Mouse (Mus musculus): ENCODE measurements around the gene Nutm1.
A peak's percentile ranks its signal among the peaks of the same experiment; 100 is the strongest.

Nutm1 gene

DNA sequence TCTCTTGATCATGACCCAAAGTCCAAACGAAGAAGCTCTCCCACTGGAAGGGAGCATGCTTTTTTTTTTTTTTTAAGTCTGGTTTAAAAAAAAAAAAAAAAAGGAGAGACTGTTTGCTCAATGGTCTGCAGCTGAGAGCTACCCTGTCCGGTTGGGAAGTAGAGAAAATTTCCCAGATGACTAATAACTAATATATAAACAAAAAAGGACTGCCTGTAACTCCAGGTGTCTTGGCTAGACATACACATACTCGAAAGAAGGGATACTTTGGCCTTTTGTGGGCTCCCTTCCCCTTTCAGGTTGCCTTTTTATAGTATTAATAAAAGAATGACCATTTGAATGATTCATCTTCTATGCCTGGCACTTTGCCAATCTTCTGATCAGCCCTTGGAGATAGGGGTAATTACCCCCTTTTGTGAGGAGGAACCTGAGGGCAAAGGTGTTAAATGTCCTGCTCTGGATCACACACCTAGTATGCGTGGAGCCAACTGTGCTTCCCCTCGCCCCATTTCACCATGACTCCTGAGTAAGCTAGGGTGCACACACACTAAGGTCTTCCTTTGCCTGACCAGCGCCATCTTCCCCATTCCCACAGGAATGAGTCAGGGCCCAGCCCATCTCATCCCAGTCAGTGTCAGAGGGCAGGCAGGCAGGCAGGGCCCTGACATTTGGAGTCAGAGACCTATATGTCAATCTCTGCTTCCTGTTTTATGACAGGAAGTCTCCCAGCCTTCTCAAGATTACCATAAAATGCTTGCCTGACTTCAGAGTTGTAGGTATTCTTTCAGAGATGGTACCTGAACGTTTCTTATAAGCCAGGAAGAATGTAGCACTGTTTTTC, 4.2 kb downstream of the Nutm1 start:
- DNase-seq = no peak

DNA sequence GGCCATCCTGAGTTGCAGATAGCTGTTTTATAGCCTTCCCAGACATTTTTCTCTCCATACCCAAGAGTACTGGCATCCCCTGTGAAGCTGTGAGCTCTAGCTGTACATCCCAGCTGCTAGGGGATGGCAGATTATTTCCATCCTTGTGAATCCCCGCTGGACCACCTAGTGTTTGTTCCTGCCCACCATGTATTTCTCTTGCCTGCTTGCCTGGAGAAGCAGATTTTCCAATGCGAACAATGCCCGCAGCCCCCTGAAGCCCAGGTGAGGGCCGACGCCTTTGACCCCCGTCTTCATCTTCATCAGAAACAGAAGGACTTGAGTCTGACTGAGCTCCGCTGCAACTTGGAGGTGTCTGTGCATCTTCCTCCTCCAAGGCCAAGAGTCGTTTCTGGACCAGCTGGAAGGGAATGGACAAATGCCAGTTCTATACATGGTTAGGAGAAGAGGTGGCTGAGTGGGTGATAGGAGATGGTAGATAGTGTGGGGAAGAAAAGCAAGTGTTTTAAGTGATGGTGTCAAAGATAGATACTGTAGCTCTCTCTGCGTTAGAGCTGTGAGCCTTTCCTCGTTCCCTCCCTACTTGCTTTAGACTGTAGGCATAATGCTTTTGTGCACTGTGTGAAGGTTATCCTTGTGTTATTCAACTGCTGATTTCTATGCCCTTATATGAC, 9.2 kb downstream of the Nutm1 start:
- DNase-seq = no peak

DNA sequence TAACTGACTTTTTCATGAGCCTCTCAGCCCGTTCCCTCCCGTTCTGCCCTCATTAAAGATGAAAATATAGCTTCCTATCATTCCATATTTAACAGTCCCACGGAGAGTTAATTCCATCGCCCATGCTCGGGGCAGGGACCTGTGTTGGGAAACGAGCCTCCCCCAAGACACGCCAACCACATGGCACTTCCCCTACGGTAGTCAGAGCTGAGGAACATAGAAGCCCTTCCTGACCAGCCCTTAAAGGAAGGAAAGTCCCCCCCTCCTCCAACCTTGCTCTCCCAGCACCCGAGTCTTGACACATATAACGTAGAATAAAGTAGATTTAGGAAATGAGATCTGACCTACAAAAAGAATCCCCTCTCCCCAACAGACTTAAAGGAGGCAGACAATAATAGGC, 11.8 kb downstream of the Nutm1 start:
- no peak for DNase-seq

DNA sequence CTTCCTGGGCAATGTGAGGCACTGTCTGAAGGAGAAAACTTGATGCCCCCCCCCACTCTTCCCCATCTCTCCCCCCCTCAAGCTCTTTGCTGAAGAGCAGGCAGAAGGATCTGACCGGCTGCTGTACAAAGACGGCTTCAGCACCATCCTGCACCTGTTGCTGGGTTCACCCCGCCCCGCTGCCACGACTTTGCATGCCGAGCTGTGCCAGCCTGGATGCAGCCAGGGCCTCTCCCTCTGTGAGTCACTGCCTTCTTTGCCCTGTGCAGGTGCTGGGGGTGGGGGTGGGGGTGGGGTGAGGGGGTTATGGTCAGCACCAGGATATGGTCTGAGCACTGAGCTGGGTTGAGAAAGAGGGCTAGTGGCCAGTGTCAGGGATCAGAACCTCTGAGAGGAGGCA, 12.9 kb downstream of the Nutm1 start:
- DNase-seq = no peak

DNA sequence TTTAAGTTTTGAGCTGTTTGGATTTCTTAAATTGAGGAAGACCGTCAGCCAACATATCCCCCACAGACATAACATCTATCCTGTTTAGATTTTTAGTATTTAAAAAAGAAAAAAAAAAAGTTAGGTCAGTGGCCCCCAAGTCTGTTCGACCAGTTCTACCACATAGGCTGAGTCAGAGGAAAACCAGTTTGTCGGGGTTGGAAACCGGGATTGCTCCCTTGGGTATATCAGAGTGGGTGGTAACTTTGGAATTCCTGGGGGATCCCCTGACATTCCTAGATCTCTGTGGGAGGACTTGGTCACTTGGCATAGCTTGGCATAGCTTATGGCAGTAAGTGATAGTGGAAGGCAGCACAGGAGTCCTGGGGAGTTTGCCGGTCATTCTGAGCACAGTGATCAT, 13.8 kb downstream of the Nutm1 start:
- no peak for DNase-seq

DNA sequence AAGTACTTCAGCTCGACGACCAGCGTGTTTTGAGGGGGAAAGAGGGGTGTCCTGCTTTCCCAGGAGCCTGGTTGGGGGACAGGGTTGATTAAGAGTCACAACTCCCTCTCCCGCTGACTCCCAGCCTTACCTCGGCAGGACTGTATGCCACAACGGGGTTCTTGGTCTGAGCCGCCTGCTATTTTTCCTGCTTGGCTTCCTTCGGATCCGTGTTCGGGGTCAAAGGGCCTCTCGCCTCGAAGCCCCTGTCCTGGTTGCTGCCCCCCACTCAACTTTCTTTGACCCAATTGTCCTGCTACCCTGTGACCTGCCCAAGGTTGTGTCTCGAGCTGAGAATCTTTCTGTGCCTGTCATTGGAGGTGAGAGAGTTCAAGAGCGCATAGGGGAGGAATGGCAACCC, 17.3 kb downstream of the Nutm1 start:
- DNase-seq = no peak

DNA sequence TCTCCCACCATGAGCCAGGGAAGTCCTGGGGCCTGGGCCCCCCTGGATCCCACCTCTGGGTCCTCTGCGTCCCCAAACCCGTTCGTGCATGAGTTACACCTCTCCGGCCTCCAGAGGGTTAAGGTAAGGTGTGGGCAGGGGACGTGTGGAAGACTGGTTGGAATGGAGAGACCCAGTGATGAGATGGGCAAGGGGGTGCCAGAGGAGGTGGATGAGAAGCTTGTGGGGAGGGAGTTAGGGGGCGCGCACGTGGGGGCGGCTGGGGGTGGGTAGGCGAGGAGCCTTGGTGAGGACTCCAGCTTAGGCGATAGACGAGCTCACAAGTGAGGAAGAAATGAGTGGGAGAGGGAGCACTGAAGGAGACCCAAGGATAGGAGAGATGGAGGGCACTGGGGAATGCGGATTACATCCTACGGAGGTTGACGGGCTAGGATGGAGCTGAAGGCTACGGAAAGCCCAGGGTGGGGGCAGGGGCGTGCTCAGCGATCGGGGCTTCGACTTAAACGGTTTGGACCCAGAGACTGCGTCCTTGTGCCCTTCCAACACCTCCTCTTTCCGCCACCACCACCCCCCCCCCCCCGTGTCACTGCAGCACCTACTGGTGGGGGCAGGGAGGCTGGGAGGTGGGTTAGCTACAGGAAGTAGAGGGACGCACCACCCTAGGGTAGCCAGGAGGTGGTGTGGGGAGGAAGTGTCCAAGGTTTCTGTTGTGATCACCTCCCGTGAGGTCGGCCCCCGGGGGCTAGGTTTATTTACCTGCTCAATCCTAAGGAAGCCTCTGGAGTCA, 19.0 kb downstream of the Nutm1 start:
- DNase-seq = no peak

DNA sequence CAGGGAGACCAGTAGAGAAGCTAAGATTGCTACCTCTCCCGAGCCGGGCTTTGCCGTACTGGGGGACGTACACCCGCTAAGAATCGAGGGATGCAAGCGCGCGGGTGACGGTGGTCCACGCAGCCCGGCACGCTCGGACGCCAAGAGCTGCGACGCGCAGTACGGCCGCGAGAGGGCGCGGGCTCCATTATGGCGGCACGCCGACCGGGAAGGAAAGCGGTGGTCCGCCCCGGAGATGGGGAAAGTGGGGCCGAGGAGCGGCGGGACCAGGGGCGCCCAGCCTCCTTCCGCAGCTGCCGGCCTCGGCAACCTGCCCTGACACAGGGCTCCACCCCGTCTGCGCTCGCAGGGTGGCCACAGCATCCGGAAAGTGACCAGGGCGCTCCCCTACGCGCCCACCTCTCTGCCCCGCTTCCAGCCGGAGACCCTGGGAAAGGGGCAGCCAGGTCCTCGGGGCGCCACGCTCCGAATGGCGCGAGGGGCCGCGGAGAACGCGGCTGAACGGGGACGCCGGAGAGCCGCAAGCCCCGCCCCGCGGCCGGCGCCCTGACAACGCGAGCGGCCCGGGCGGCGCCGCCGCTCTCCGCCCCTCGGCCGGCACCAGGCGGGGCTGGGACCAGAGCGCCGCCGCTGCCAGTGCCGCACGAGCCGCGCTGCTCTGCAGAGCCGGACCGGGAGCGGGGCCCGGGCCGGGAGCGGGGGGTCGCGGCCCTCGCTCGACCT, 19.7 kb downstream of the Nutm1 start, which contains the start of gene Lpcat4:
Gene Lpcat4, plus strand, starts transcription at position 257 of the 723 bp plus-strand sequence.
- peak; percentile 80 for DNase-seq

DNA sequence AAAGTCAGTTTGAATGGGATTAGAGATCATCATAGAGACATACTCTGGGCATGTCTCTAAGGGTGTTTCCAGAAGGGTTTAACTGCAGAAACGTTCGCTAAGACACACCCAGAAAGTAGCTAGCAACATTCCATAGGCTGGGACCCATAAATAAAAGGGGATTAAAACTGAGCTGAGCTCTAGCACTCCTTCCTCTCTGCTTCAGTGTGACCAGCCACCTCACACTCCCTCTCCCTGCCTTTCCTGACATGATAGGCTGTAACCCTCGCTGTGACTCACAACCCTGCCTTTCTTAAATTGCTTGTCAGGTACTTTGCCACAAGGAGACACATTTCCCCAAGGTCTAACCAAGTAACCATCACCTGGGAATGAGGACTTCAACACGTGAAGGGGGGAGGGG, 21.1 kb downstream of the Nutm1 start:
- no peak for DNase-seq

DNA sequence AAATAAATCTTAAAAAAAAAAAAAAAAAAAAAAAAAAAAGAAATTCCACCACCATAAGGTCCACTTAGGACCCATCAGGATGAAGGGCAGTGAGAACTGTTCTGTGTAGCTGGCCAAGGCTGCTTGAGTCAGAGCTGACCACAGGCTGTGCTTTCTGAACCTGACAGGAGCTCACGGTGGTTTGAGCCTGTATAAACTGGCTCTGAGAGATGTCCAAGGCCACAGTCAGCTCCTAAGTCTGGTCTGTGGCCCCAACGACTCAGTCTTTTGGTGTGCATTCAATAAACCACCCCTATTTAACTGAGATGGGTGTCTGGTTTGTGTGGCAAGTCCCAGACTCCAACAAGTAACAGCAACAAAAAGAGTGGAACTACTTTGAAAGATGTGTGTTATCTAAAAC, 22.5 kb downstream of the Nutm1 start:
- no peak for DNase-seq

DNA sequence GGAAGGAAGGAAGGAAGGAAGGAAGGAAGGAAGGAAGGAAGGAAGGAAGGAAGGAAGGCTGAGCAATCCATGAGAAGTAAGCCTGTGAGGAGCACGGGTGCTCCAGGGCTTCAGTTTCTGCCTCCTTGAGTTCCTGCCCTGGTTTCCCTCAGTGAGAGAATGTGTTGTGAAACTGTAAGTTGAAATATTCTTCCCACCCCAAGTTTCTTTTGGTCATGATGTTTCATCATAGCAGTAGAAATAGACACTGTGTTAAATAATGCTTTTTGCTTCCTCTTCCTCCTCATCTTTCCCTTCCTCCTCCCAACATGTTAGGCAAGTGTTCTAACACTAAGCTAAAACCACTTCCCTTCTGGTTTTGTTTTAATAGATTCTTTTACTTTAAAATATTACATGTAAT, 26.5 kb downstream of the Nutm1 start:
- DNase-seq = no peak

DNA sequence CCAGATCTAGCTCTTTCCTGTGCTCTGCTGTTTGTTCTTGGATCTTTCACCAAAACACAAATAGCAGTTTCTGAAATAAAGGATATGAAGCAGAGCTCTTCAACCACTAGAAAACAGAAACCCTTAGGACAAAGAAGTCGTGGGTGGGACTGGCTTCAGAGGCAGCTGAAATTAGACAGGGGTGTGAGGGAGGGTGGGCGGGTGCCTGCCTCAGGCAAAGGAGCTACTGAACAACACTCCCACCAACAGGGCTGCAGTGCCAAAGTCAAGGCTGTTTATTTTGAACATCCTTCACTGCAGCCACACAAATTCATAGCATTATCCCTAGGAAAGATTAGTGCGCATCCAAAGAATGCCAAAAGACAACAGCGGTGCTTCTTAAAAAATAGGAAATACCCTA, 34.7 kb downstream of the Nutm1 start:
- no peak for DNase-seq

DNA sequence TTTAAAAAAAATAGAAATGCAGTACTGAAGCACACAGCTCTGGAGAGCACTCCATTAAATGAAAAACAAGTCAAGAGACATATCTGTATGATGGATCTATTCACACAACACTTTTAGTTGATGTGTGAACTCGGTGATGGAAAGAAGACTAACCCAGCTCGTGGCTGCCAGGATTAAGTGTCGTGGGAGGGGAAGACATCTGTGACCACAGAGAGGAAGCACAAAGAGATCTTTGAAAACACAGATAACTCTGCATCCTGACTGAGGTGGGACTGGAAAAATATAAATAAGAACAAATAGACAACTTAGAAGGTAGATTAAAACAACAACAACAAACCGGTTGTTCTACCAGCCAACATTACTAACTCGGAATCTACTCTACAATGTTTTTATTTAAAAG, 36.5 kb downstream of the Nutm1 start:
- no peak for DNase-seq

DNA sequence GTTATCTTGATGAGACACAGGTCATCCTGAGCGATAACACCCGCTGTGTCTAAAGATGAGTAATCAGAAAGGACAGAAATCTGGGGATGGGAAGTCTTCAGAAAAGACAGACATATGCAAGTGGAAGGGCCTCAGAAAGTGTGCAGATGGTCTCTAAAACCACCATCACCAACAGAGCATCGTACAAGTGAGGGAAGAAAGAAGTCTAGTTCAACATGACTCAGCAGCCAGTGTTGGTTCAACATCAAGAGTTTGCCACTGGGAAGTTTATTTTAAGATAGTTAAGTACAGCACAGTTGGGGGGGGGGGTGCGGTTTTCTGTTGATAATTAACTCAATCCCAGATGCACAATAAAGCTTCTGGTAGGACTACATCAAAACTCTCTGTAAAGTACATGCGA, 38.2 kb downstream of the Nutm1 start:
- DNase-seq = no peak

DNA sequence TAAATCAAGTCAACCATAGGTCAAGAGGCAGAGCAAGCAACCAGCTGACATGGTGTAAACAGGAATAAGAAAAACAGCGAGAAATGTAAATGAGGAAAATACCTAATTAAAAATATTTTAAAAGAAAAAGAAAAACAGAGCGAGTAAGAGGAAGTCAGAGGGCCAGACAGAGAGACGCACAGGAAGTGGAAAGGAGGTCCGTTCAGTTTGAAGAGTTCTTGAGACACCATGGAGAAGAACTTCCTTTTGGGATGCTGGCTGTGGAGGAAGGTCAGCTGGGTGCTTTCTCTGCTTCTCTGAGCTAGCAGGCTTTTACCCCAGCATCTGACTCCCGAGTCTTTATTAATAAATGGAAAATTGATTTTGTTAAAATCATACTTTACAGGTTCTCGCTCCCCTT, 41.5 kb downstream of the Nutm1 start:
- DNase-seq = no peak

DNA sequence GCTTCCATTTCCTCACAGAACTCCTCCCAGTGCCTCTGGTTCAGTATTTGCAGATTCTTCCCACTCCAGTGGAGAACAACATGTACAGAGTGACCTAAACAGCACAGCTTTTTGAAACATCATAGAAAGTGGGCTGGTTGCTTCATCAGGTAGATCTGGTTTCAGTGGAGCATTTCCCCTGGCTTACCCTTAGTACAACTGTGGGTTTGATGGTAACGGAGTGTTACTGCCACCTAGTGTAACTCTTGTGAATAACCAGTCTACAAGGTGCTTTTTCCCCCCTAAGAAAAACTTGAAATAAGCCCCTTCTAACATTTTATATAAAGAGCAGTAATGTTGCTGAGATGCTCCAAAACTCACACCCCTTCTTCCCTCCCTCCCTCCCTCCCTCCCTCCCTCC, 43.1 kb downstream of the Nutm1 start:
- DNase-seq = peak; percentile 31

DNA sequence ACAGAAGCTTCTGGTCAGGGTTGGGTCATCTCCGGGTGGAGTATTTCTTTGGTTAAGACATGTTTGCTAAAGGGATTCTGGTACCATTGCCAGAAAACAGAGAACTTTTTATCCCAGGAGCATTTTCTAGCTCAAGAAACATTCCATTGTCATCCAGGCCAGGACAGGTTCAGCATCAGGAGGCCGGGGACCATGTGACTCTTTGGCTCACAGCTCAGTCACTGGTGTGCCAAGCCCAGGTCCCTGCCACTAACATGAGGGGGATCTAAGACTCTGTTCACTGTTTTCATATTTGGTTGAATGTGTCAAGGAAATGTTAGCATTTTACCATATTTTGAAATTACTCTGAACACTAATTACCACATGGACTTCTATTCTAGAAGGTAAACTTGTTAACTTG, 48.4 kb downstream of the Nutm1 start:
- no peak for DNase-seq

DNA sequence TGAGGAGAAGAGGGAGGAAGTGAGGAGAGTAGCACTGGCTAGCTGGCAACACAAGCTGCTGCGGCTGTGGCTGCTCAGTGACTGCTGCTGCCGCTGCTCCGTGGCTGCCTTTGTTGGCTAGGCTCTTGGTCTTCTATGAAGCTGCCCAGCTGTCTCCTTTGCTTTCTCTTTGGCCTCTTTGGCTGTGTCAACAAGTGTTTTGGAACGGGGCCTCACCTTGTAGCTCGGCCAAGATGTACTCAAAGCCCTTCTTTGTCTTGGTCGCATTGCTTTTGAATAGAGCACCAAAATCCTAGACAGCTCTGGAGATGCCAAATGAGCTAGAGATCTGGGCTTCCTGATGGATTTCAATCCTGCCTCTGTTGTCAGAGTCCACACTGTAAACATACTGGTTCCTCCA, 48.9 kb downstream of the Nutm1 start:
- DNase-seq = no peak

DNA sequence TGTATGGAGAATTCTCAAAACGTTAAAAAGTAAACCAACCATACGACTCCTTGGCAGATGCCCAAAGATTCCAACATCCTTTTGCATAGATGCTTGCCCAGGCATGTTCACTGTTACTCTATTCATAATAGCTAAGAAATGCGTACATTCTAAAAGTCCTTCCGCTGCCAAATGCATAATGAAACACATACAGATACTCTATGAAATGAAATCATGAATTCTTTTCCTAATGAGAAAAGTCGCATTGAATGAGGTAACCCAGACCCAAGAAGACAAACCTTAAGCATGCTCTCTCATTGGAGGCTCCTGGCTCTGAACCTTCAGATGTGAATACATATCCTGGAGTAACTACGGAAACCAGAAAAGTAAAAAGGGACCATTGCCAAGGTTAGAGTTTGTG, 56.0 kb downstream of the Nutm1 start:
- peak; percentile 20 for DNase-seq

Data from kidney, adult 9 months (tissue).